In the genomic region with DNA sequence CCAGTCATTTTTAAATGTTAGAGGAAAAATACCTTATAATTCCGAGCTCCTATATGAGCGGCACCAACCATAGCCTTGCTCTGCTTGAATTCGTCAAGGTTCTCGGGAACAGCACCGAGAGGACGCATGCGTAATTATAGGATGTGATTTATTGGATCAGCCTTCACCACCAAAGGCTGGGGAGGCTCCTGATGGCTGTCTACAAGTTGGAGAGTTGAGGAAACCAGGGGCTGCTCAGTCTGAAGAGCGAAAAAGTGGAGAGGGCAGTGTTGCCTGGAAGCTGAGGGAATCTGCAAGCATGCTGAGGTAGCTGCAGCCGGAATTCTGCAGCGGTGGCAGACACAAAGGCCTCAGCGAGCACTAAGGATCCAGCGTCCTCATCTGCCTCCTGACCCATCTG, we compare ENCODE assay signal across 18 mouse cellular contexts. TPM values are rescaled to one million over a fixed set of nuclear protein-coding genes. Genes with fewer than 3 reads are reported as not detected.
DNase-seq lines count a peak whose midpoint lies in the region; ATAC-seq and TF ChIP-seq lines count a peak whose summit lies in the region.
"Had no signal": no experiment of that assay in that cellular context is flagged by ENCODE, and none has a peak within 500 bp of the region (broad histone marks: within the 10 kb centered on the region; RNA-seq: fewer than 3 reads in every experiment).

No protein-coding gene starts in this region.

- no peak for TF ChIP-seq RAD21 in MEL (IDR thresholded peaks at IDR 0.05; ENCODE audit: low read depth, low read length)

- TF ChIP-seq POLR2A in MEL (IDR thresholded peaks at IDR 0.05; ENCODE audit: control insufficient read depth in 1 of 2, insufficient read depth in 1 of 2, low read depth in 1 of 2, low read length in 2 of 2, poor library complexity in 1 of 2) = no peak

- H3K36me3 ChIP-seq in kidney, embryonic 16.5 days (ENCODE audit: insufficient read depth, low read length) = no peaks in the 10 kb centered on the region
- H3K36me3 ChIP-seq in MEL (ENCODE audit: control insufficient read depth in 1 of 2, insufficient read depth in 2 of 2, low read length in 2 of 2) = peaks cover 0 to 32% of the 10 kb centered on the region in 2 experiments; a peak in 2 of 4 replicates
- H3K36me3 ChIP-seq in liver, embryonic 14.5 days (replicated peaks; ENCODE audit: control insufficient read depth, insufficient read depth, low read depth) = no peaks in the 10 kb centered on the region
- H3K36me3 ChIP-seq: embryonic facial prominence, embryonic 15.5 days; heart, embryonic 12.5 days; hindbrain, embryonic 12.5 days had no signal

- ATAC-seq in kidney, embryonic 16.5 days (ENCODE audit: low FRiP score, low TSS enrichment) = no peak
- ATAC-seq in liver, embryonic 14.5 days (ENCODE audit: insufficient read depth) = no peak

- no peaks in the 10 kb centered on the region for H3K27me3 ChIP-seq in kidney, embryonic 16.5 days (ENCODE audit: insufficient read depth, low read length)
- no peaks in the 10 kb centered on the region for H3K27me3 ChIP-seq in MEL (ENCODE audit: control insufficient read depth in 1 of 2, insufficient read depth in 2 of 2, low read length in 2 of 2)
- H3K27me3 ChIP-seq in liver, embryonic 14.5 days (ENCODE audit: control insufficient read depth, insufficient read depth, low read length) = no peaks in the 10 kb centered on the region
- H3K27me3 ChIP-seq: embryonic facial prominence, embryonic 15.5 days; heart, embryonic 12.5 days; hindbrain, embryonic 12.5 days had no signal

- peaks cover 37% of the 10 kb centered on the region for H3K4me1 ChIP-seq in kidney, embryonic 16.5 days (ENCODE audit: insufficient read depth, low read length)
- peaks cover 14 to 25% of the 10 kb centered on the region in 2 experiments for H3K4me1 ChIP-seq in MEL (ENCODE audit: control insufficient read depth in 1 of 2, insufficient read depth in 2 of 2, low read length in 2 of 2)
- peaks cover 28 to 33% of the 10 kb centered on the region in 2 experiments for H3K4me1 ChIP-seq in liver, embryonic 14.5 days (replicated peaks; ENCODE audit: control insufficient read depth in 2 of 2, insufficient read depth in 2 of 2, low read length in 1 of 2)

- WGBS in kidney, embryonic 16.5 days = 39% methylated on average over 12 of the region's 12 CpGs
- WGBS in liver, embryonic 14.5 days (ENCODE audit: insufficient replicate concordance) = 80% methylated on average over 12 of the region's 12 CpGs

- H3K4me3 ChIP-seq in kidney, embryonic 16.5 days (ENCODE audit: low read length) = no peak overlapping the region
- peak overlapping the region; percentile 45 to 49 for H3K4me3 ChIP-seq in MEL (ENCODE audit: control insufficient read depth in 1 of 2, insufficient read depth in 1 of 2, low read depth in 2 of 2, low read length in 2 of 2)
- H3K4me3 ChIP-seq in liver, embryonic 14.5 days (ENCODE audit: insufficient read depth in 1 of 2, low read depth in 2 of 2, low read length in 2 of 2) = no peak overlapping the region
- H3K4me3 ChIP-seq: embryonic facial prominence, embryonic 15.5 days; gastrocnemius, adult 2 months; heart, embryonic 12.5 days; hindbrain, embryonic 12.5 days had no signal

- peak overlapping the region; percentile 31; the same call in 1 of the 2 replicates for H3K27ac ChIP-seq in kidney, embryonic 16.5 days (ENCODE audit: low read length)
- peak overlapping the region; percentile 96 for H3K27ac ChIP-seq in MEL (ENCODE audit: control insufficient read depth, low read depth, low read length)
- peak overlapping the region; percentile 63 for H3K27ac ChIP-seq in liver, embryonic 14.5 days
- H3K27ac ChIP-seq: embryonic facial prominence, embryonic 15.5 days; gastrocnemius, adult 2 months; hindbrain, embryonic 12.5 days had no signal

- H3K79me2 ChIP-seq in MEL (ENCODE audit: control insufficient read depth, insufficient read depth, low read length, poor library complexity) = peaks cover 6% of the 10 kb centered on the region

- no peak overlapping the region for H3K4me2 ChIP-seq in kidney, embryonic 16.5 days (replicated peaks; ENCODE audit: low read depth, low read length)
- H3K4me2 ChIP-seq in liver, embryonic 14.5 days (ENCODE audit: low read depth) = peak overlapping the region; percentile 52
- H3K4me2 ChIP-seq: embryonic facial prominence, embryonic 15.5 days; heart, embryonic 12.5 days; hindbrain, embryonic 12.5 days had no signal

- no peak for TF ChIP-seq EP300 in MEL (IDR thresholded peaks at IDR 0.05; ENCODE audit: low read depth in 1 of 2, low read length in 2 of 2)
- TF ChIP-seq EP300 in liver, embryonic 14.5 days (IDR thresholded peaks at IDR 0.05; ENCODE audit: low read depth) = no peak

- H3K9ac ChIP-seq in kidney, embryonic 16.5 days (replicated peaks; ENCODE audit: low read length) = no peak overlapping the region; the same call in 1 of the 2 replicates
- peak overlapping the region; percentile 64 for H3K9ac ChIP-seq in MEL (ENCODE audit: control insufficient read depth, low read depth, low read length, poor library complexity, severe bottlenecking)
- H3K9ac ChIP-seq in liver, embryonic 14.5 days (replicated peaks) = no peak overlapping the region
- H3K9ac ChIP-seq: embryonic facial prominence, embryonic 15.5 days; heart, embryonic 12.5 days; hindbrain, embryonic 12.5 days had no signal

- no peaks in the 10 kb centered on the region for H3K9me3 ChIP-seq in kidney, embryonic 16.5 days (ENCODE audit: low read length)
- no peaks in the 10 kb centered on the region for H3K9me3 ChIP-seq in MEL (replicated peaks; ENCODE audit: insufficient read depth, low read length)
- H3K9me3 ChIP-seq in liver, embryonic 14.5 days (ENCODE audit: control insufficient read depth, low read length) = no peaks in the 10 kb centered on the region
- H3K9me3 ChIP-seq: embryonic facial prominence, embryonic 15.5 days; heart, embryonic 12.5 days; hindbrain, embryonic 12.5 days had no signal

- DNase-seq in kidney, adult 8-10 months = no peak
- peak; percentile 59 for DNase-seq in MEL (ENCODE audit: low read depth, low spot score)
- DNase-seq in adrenal gland, adult 8-10 months = peak; percentile 45
- no peak for DNase-seq in liver, embryonic 14.5 days (ENCODE audit: low read depth in 3 of 3, low spot score in 3 of 3)
- no peak for DNase-seq in neural tube, embryonic 10.5 days (ENCODE audit: extremely low spot score, low spot score)
- DNase-seq in layer of hippocampus, adult 8-10 months (ENCODE audit: low spot score in 2 of 2) = no peak
- DNase-seq: cerebellum, adult 18-20 months; cerebellum, postnatal 25 days; gastrocnemius, adult 2 months; heart, postnatal 14 days; kidney, postnatal 25 days; left cerebral cortex, postnatal 4 days; lung, postnatal 10 days; midbrain, embryonic 14.5 days had no signal

- no peak for TF ChIP-seq CTCF in MEL (IDR thresholded peaks at IDR 0.05 in 2 of 3, conservative IDR thresholded peaks at IDR 0.05 in 1 of 3; ENCODE audit: control insufficient read depth in 1 of 3, insufficient read depth in 1 of 3, low read depth in 2 of 3, low read length in 3 of 3, poor library complexity in 1 of 3, severe bottlenecking in 1 of 3)
- TF ChIP-seq CTCF in liver, embryonic 14.5 days (IDR thresholded peaks at IDR 0.05; ENCODE audit: low read depth) = no peak

TF ChIP-seq in MEL, 35 proteins besides CTCF, POLR2A, EP300 and RAD21:
- TF ChIP-seq JUND (IDR thresholded peaks at IDR 0.05; ENCODE audit: low read depth, low read length) (no peak), MAFK (IDR thresholded peaks at IDR 0.05; ENCODE audit: borderline replicate concordance, low read depth, low read length) (no peak), POLR2AphosphoS5 (IDR thresholded peaks at IDR 0.05; ENCODE audit: borderline replicate concordance, low read depth, low read length) (no peak), TCF12 (IDR thresholded peaks at IDR 0.05; ENCODE audit: low read depth, low read length) (no peak), GABPA (IDR thresholded peaks at IDR 0.05; ENCODE audit: low read depth, low read length) (no peak), RCOR1 (IDR thresholded peaks at IDR 0.05; ENCODE audit: low read depth, low read length) (no peak), USF2 (IDR thresholded peaks at IDR 0.05; ENCODE audit: borderline replicate concordance in 1 of 2, insufficient read depth in 1 of 2, low read depth in 1 of 2, low read length in 2 of 2) (no peak), CHD2 (IDR thresholded peaks at IDR 0.05; ENCODE audit: low read length) (no peak), HCFC1 (IDR thresholded peaks at IDR 0.05; ENCODE audit: low read depth, low read length) (no peak; the same call in 1 of the 2 replicates), SMC3 (IDR thresholded peaks at IDR 0.05; ENCODE audit: low read depth, low read length) (no peak), ZC3H11A (IDR thresholded peaks at IDR 0.05; ENCODE audit: low read depth, low read length) (no peak), MXI1 (IDR thresholded peaks at IDR 0.05; ENCODE audit: low read depth, low read length) (no peak), USF1 (IDR thresholded peaks at IDR 0.05; ENCODE audit: low read depth, low read length) (no peak), GATA1 (IDR thresholded peaks at IDR 0.05; ENCODE audit: low read depth, low read length) (no peak), MYB (IDR thresholded peaks at IDR 0.05; ENCODE audit: low read depth, low read length) (no peak), KAT2A (conservative IDR thresholded peaks at IDR 0.05; ENCODE audit: low read depth, low read length) (no peak), NRF1 (IDR thresholded peaks at IDR 0.05; ENCODE audit: insufficient read depth, low read depth, low read length, poor library complexity, severe bottlenecking) (no peak), ETS1 (IDR thresholded peaks at IDR 0.05; ENCODE audit: low read depth, low read length) (no peak)

RNA-seq across cellular contexts. Expression of a gene that starts 4.4 kb away (rescaled TPM):
- polyA plus RNA-seq in kidney, embryonic 16.5 days (2015; fragmentation: Nextera tagmentation; extraction: Ambion mirVana) = 332 and 352 TPM in 2 replicates
- total RNA-seq in MEL (2012; rRNA removed) = 321 and 341 TPM in 2 replicates
- polyA plus RNA-seq in MEL (2012; ENCODE audit: insufficient read depth in 1 of 2, insufficient read length in 2 of 2, low read depth in 1 of 2, low replicate concordance in 2 of 2, missing spikeins in 1 of 2) = 100 to 1,000 TPM in 1 of 2 experiments, not detected in 1; 172 TPM
- total RNA-seq in adrenal gland, adult 8-10 months (2022) = 100 to 1,000 TPM; 138 to 156 (median 148) TPM
- 44.1 and 80.8 TPM in 2 replicates for polyA plus RNA-seq in liver, embryonic 14.5 days (2012; rRNA removed)
- polyA plus RNA-seq in liver, embryonic 14.5 days (2014; fragmentation: Nextera tagmentation; extraction: Ambion mirVana) = 177 and 189 TPM in 2 replicates
- total RNA-seq in layer of hippocampus, adult 8-10 months (2022) = 10 to 100 TPM; 92.4 to 98.3 (median 94.6) TPM

Comparison
In these comparisons a context has a peak if more than half of its experiments do, and no peak if none do; other contexts are left out.
1. H3K27ac ChIP-seq: peak in every context shown above with its lines; median percentile 96 in MEL; 63 in liver, embryonic 14.5 days; 31 in kidney, embryonic 16.5 days.
2. H3K4me3 ChIP-seq: peak in MEL (2 of 2); none in kidney, embryonic 16.5 days (single experiment) and liver, embryonic 14.5 days (0 of 2).
3. DNase-seq: peak in MEL (single experiment) and adrenal gland, adult 8-10 months (single experiment); none in kidney, adult 8-10 months (0 of 2), liver, embryonic 14.5 days (0 of 3), neural tube, embryonic 10.5 days (single experiment) and layer of hippocampus, adult 8-10 months (0 of 2).